ENCODE assay signal across 7 mouse cellular contexts in the genomic region with DNA sequence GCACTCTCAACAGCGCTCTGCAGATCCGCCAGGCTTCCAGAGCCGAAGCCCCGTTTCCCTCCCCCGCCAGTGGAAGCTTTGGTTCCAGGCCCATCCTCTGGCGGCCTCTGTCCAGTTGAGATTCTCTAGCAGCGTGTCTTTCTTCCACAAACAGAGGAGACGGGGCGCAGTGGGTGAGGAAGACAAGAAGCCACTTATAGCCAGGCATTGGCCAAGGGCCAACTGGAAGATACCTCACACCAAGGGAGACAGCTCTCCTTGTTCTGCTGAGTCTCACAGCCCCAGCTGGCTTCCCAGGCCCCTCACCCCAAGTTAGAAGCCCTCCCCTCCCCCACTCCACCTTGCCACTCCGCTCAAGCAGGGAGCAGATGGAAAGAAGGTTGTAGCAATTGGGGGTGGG. TPM values are rescaled to one million over a fixed set of nuclear protein-coding genes. Genes with fewer than 3 reads are reported as not detected.
A peak's percentile ranks its signal among the peaks of the same experiment; 100 is the strongest.
DNase-seq lines count a peak whose midpoint lies in the region; ATAC-seq and TF ChIP-seq lines count a peak whose summit lies in the region.

No protein-coding gene starts in this region.

- TF ChIP-seq CTCF in cerebellum, adult 2 months (IDR thresholded peaks at IDR 0.05; ENCODE audit: borderline replicate concordance, insufficient read depth, low read depth, low read length), result no peak

- DNase-seq in cerebellum, adult 2 months, result peak; percentile 65 to 71
- no peak for DNase-seq in embryonic facial prominence, embryonic 10.5 days (ENCODE audit: low spot score)
- DNase-seq in embryo, embryonic 10 days (ENCODE audit: low spot score), result no peak
- no peak for DNase-seq in adrenal gland, adult 18-20 months (ENCODE audit: low spot score in 2 of 2)
- no peak for DNase-seq in heart, postnatal 4 days

- H3K4me1 ChIP-seq in cerebellum, adult 2 months (ENCODE audit: control insufficient read depth, insufficient read depth, low read length), result peaks cover 9% of the 10 kb centered on the region; the same call in 1 of the 2 replicates
- peaks cover 29% of the 10 kb centered on the region for H3K4me1 ChIP-seq in embryonic facial prominence, embryonic 10.5 days
- H3K4me1 ChIP-seq in intestine, embryonic 16.5 days (ENCODE audit: control insufficient read depth, insufficient read depth, low read length), result peaks cover 14% of the 10 kb centered on the region
- H3K4me1 ChIP-seq in neural tube, embryonic 14.5 days (ENCODE audit: control insufficient read depth, insufficient read depth, low read length), result peaks cover 17% of the 10 kb centered on the region

- no peaks in the 10 kb centered on the region for H3K36me3 ChIP-seq in embryonic facial prominence, embryonic 10.5 days (replicated peaks)
- H3K36me3 ChIP-seq in intestine, embryonic 16.5 days (ENCODE audit: control insufficient read depth, insufficient read depth, low read length), result no peaks in the 10 kb centered on the region
- no peaks in the 10 kb centered on the region for H3K36me3 ChIP-seq in neural tube, embryonic 14.5 days (ENCODE audit: control insufficient read depth, insufficient read depth, low read length)

- H3K27ac ChIP-seq in cerebellum, adult 2 months (ENCODE audit: insufficient read depth, low read length), result peak overlapping the region; percentile 76
- H3K27ac ChIP-seq in embryonic facial prominence, embryonic 10.5 days (replicated peaks), result no peak overlapping the region
- H3K27ac ChIP-seq in intestine, embryonic 16.5 days (ENCODE audit: low read length), result no peak overlapping the region
- H3K27ac ChIP-seq in neural tube, embryonic 14.5 days (ENCODE audit: low read depth, low read length), result peak overlapping the region; percentile 74

- H3K4me2 ChIP-seq in intestine, embryonic 16.5 days (ENCODE audit: low read depth, low read length), result peak overlapping the region; percentile 56
- H3K4me2 ChIP-seq in neural tube, embryonic 14.5 days (ENCODE audit: low read depth, low read length), result peak overlapping the region; percentile 88

- ATAC-seq in intestine, embryonic 16.5 days, result 0 out of 2 replicates have a peak, but pooled peaks have one; percentile 13
- peak; percentile 29 for ATAC-seq in neural tube, embryonic 14.5 days (ENCODE audit: low read depth)

- H3K9ac ChIP-seq in intestine, embryonic 16.5 days (ENCODE audit: low read depth, low read length), result no peak overlapping the region
- peak overlapping the region; percentile 82 for H3K9ac ChIP-seq in neural tube, embryonic 14.5 days (replicated peaks; ENCODE audit: low read depth, low read length)

- no peak for TF ChIP-seq POLR2A in cerebellum, adult 2 months (IDR thresholded peaks at IDR 0.05; ENCODE audit: borderline replicate concordance, insufficient read depth, low read length)

- no peaks in the 10 kb centered on the region for H3K27me3 ChIP-seq in cerebellum, adult 2 months (ENCODE audit: control insufficient read depth, insufficient read depth, low read length)
- H3K27me3 ChIP-seq in embryonic facial prominence, embryonic 10.5 days (replicated peaks; ENCODE audit: low read depth, poor library complexity, severe bottlenecking), result peaks cover 98% of the 10 kb centered on the region
- H3K27me3 ChIP-seq in intestine, embryonic 16.5 days (replicated peaks; ENCODE audit: control insufficient read depth, insufficient read depth, low read length), result peaks cover 39% of the 10 kb centered on the region
- H3K27me3 ChIP-seq in neural tube, embryonic 14.5 days (ENCODE audit: control insufficient read depth, insufficient read depth, low read length), result no peaks in the 10 kb centered on the region

- H3K4me3 ChIP-seq in cerebellum, adult 2 months (replicated peaks; ENCODE audit: insufficient read depth, low read depth, low read length), result peak overlapping the region; percentile 86
- peak overlapping the region; percentile 56; the same call in 1 of the 2 replicates for H3K4me3 ChIP-seq in embryonic facial prominence, embryonic 10.5 days
- no peak overlapping the region for H3K4me3 ChIP-seq in intestine, embryonic 16.5 days (ENCODE audit: low read length)
- peak overlapping the region; percentile 77; the same call in 1 of the 2 replicates for H3K4me3 ChIP-seq in neural tube, embryonic 14.5 days (ENCODE audit: low read depth, low read length)

- 6% methylated on average over 10 of the region's 10 CpGs for WGBS in cerebellum, adult 2 months
- WGBS in embryonic facial prominence, embryonic 10.5 days, result 11% methylated on average over 10 of the region's 10 CpGs
- 7% methylated on average over 10 of the region's 10 CpGs for WGBS in intestine, embryonic 16.5 days
- 6% methylated on average over 10 of the region's 10 CpGs for WGBS in neural tube, embryonic 14.5 days

- no peaks in the 10 kb centered on the region for H3K9me3 ChIP-seq in embryonic facial prominence, embryonic 10.5 days
- H3K9me3 ChIP-seq in intestine, embryonic 16.5 days (ENCODE audit: control insufficient read depth, low read length), result no peaks in the 10 kb centered on the region
- no peaks in the 10 kb centered on the region for H3K9me3 ChIP-seq in neural tube, embryonic 14.5 days (ENCODE audit: control insufficient read depth, low read length)

RNA-seq across cellular contexts. Expression of a gene that starts 0.8 kb away (rescaled TPM):
- polyA plus RNA-seq in cerebellum, adult 2 months (2012; rRNA removed), result 81.5 and 93.9 TPM in 2 replicates
- polyA plus RNA-seq in embryonic facial prominence, embryonic 10.5 days (2016; fragmentation: Nextera tagmentation; extraction: Ambion mirVana), result 0.63 and 0.75 TPM in 2 replicates
- 1.5 and 1.7 TPM in 2 replicates for polyA plus RNA-seq in intestine, embryonic 16.5 days (2015; fragmentation: Nextera tagmentation; extraction: Ambion mirVana)
- polyA plus RNA-seq in neural tube, embryonic 14.5 days (2014; fragmentation: Nextera tagmentation; extraction: Ambion mirVana), result 27.6 and 30.4 TPM in 2 replicates
- 1 to 10 TPM; 4.3 to 5.3 TPM for total RNA-seq in adrenal gland, adult 18-20 months (2021)
- total RNA-seq in heart, postnatal 4 days (2021), result under 1 TPM; 0.52 TPM

Comparison
In these comparisons a context has a peak if more than half of its experiments do, and no peak if none do; other contexts are left out.
1. DNase-seq: peak in cerebellum, adult 2 months (2 of 2); none in embryonic facial prominence, embryonic 10.5 days (single experiment), embryo, embryonic 10 days (single experiment), adrenal gland, adult 18-20 months (0 of 2) and heart, postnatal 4 days (single experiment).
2. H3K27ac ChIP-seq: peak in cerebellum, adult 2 months (single experiment) and neural tube, embryonic 14.5 days (single experiment); none in embryonic facial prominence, embryonic 10.5 days (single experiment) and intestine, embryonic 16.5 days (single experiment).
3. RNA of a gene that starts 0.8 kb away (polyA plus RNA-seq): 81.5 to 93.9 TPM in cerebellum, adult 2 months and 27.6 to 30.4 TPM in neural tube, embryonic 14.5 days; 1.5 to 1.7 TPM in intestine, embryonic 16.5 days and 0.63 to 0.75 TPM in embryonic facial prominence, embryonic 10.5 days; every median in the first group is over 10 times any median in the second.